28 mouse cellular contexts compared by ENCODE assay signal in genomic region chr2:160388596-160388995, GRCm38 (mm10). TPM values are rescaled to one million over a fixed set of nuclear protein-coding genes. Genes with fewer than 3 reads are reported as not detected.
"Had no signal": no experiment of that assay in that cellular context is flagged by ENCODE, and none has a peak within 500 bp of the region (broad histone marks: within the 10 kb centered on the region; RNA-seq: fewer than 3 reads in every experiment).

No protein-coding gene starts in this region.

- H3K9ac ChIP-seq: kidney, embryonic 15.5 days; limb, embryonic 13.5 days; liver, embryonic 12.5 days; liver, embryonic 15.5 days; lung, embryonic 15.5 days; neural tube, embryonic 12.5 days; neural tube, embryonic 15.5 days had no signal

- DNase-seq: kidney, adult 8-10 months; kidney, postnatal 10 days; kidney, postnatal 36 days; layer of hippocampus, postnatal 36 days; left cerebral cortex, postnatal 4 days; liver; lung, adult 18-20 months; lung, postnatal 10 days; lung, postnatal 36 days; right cerebral cortex, adult 18-20 months; right cerebral cortex, postnatal 14 days; right cerebral cortex, postnatal 4 days; thymus, adult 2 months; thymus, postnatal 36 days had no signal

- H3K4me1 ChIP-seq: limb, embryonic 13.5 days; liver, embryonic 12.5 days; liver, embryonic 15.5 days; lung, embryonic 15.5 days; megakaryocyte, embryonic 14.5 days; neural tube, embryonic 12.5 days had no signal

- H3K9me3 ChIP-seq: kidney, embryonic 15.5 days; limb, embryonic 13.5 days; liver, embryonic 12.5 days; liver, embryonic 15.5 days; lung, embryonic 15.5 days; megakaryocyte, embryonic 14.5 days; midbrain, embryonic 10.5 days; midbrain, embryonic 13.5 days; neural tube, embryonic 12.5 days; neural tube, embryonic 15.5 days had no signal

- H3K4me2 ChIP-seq: kidney, embryonic 15.5 days; limb, embryonic 13.5 days; liver, embryonic 12.5 days; liver, embryonic 15.5 days; lung, embryonic 15.5 days; midbrain, embryonic 13.5 days; neural tube, embryonic 12.5 days; neural tube, embryonic 15.5 days had no signal

- ATAC-seq: liver, embryonic 12.5 days; midbrain, embryonic 13.5 days had no signal

- H3K27me3 ChIP-seq: liver, embryonic 12.5 days; lung, embryonic 15.5 days; midbrain, embryonic 13.5 days had no signal

- H3K4me3 ChIP-seq: kidney, embryonic 15.5 days; left cerebral cortex, adult 2 months; limb, embryonic 13.5 days; liver, embryonic 12.5 days; liver, embryonic 15.5 days; lung, embryonic 15.5 days; megakaryocyte, embryonic 14.5 days; midbrain, embryonic 10.5 days; midbrain, embryonic 13.5 days; neural tube, embryonic 12.5 days; neural tube, embryonic 15.5 days had no signal

- H3K36me3 ChIP-seq: kidney, embryonic 15.5 days; limb, embryonic 13.5 days; liver, embryonic 12.5 days; liver, embryonic 15.5 days; lung, embryonic 15.5 days; midbrain, embryonic 10.5 days; midbrain, embryonic 13.5 days; neural tube, embryonic 12.5 days; neural tube, embryonic 15.5 days had no signal

- H3K27ac ChIP-seq: kidney, embryonic 15.5 days; left cerebral cortex, adult 2 months; limb, embryonic 13.5 days; liver, embryonic 12.5 days; liver, embryonic 15.5 days; lung, embryonic 15.5 days; midbrain, embryonic 10.5 days; midbrain, embryonic 13.5 days; neural tube, embryonic 12.5 days; neural tube, embryonic 15.5 days; stomach, postnatal 0 days had no signal

RNA-seq across cellular contexts. Expression of gene Gm826, which starts 54.6 kb away (rescaled TPM):
- total RNA-seq: layer of hippocampus, postnatal 36 days; left cerebral cortex, adult 2 months; left cerebral cortex, postnatal 14 days had no signal
- polyA plus RNA-seq: midbrain, embryonic 13.5 days; neural tube, embryonic 15.5 days; stomach, embryonic 14.5 days; stomach, postnatal 0 days had no signal
